Mouse (Mus musculus) spleen, adult 2 months (tissue): ENCODE data around the gene Pakap.

Source experiments
- CTCF ChIP-seq: fragments of 200-500 bp; IDR thresholded peaks from 2 replicates; pipeline ENCODE4 v1.5.1; 2011; ENCODE audit warnings: mild to moderate bottlenecking, inconsistent platforms; ENCODE audit not compliant: insufficient read depth, insufficient read length, insufficient replicate concordance; ENCODE audit errors: extremely low read depth
- POLR2A ChIP-seq: fragments of 200-500 bp; IDR thresholded peaks from 2 replicates; pipeline ENCODE4 v1.6.1; 2011; ENCODE audit warnings: low read depth, low read length, inconsistent platforms

DNA sequence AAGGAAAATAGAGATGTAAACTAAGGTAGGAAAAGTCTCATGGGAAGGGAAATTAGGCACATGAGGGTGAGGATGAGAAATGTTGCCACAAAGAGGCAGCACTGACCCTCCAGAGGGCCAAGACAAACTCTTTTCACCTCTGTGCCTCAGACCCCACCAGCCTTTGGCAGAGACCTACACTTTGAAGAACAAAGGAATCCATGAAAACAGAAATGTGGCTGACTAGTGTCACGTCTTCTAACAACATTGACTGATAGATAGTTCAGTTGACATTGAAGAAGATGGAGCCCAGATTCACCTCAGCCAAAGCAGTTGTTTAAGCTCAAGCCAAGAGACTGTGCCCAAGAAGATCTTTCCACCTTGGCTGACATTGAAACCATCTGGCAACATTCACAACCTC, 57.8 kb downstream of the Pakap start:
- TF ChIP-seq CTCF, result no peak
- TF ChIP-seq POLR2A, result no peak
